Mouse (Mus musculus): ENCODE data around the gene Nod2. TPM values are rescaled to one million over a fixed set of nuclear protein-coding genes. Genes with fewer than 3 reads are reported as not detected.
A peak's percentile ranks its signal among the peaks of the same experiment; 100 is the strongest.

Nod2 gene
- polyA plus RNA-seq, 1 experiment, result 1.4 TPM

GRCm38 (mm10) chr8:88609036-88609435, 38.1 kb upstream of the Nod2 start:
- no peak overlapping the region for H3K4me3 ChIP-seq (ENCODE audit: insufficient read depth, low read depth, low read length)
- no peaks in the 10 kb centered on the region for H3K4me1 ChIP-seq (ENCODE audit: control insufficient read depth, insufficient read depth, low read length)
- no peaks in the 10 kb centered on the region for H3K36me3 ChIP-seq (ENCODE audit: control insufficient read depth, insufficient read depth, low read length)
- H3K27me3 ChIP-seq (replicated peaks; ENCODE audit: control insufficient read depth, insufficient read depth, low read length), result no peaks in the 10 kb centered on the region
- 86% methylated on average over 8 of the region's 8 CpGs for WGBS
- no peak overlapping the region for H3K27ac ChIP-seq (ENCODE audit: insufficient read depth, low read depth, low read length)
- DNase-seq, result no peak
- TF ChIP-seq POLR2A (IDR thresholded peaks at IDR 0.05; ENCODE audit: low read depth, low read length) (no peak), CTCF (conservative IDR thresholded peaks at IDR 0.05; ENCODE audit: insufficient read depth, insufficient read length, low read depth, low read length) (no peak)

- Histone ChIP-seq H3K4me3 (ENCODE audit: insufficient read depth, low read depth, low read length) (no peak overlapping the region), H3K36me3 (ENCODE audit: control insufficient read depth, insufficient read depth, low read length) (no peaks in the 10 kb centered on the region), H3K27me3 (replicated peaks; ENCODE audit: control insufficient read depth, insufficient read depth, low read length) (no peaks in the 10 kb centered on the region), H3K27ac (ENCODE audit: insufficient read depth, low read depth, low read length) (no peak overlapping the region), H3K4me1 (ENCODE audit: control insufficient read depth, insufficient read depth, low read length) (no peaks in the 10 kb centered on the region)
- DNase-seq, result no peak
- TF ChIP-seq CTCF (conservative IDR thresholded peaks at IDR 0.05; ENCODE audit: insufficient read depth, insufficient read length, low read depth, low read length) (no peak), POLR2A (IDR thresholded peaks at IDR 0.05; ENCODE audit: low read depth, low read length) (no peak)
- 66% methylated on average over 6 of the region's 6 CpGs for WGBS
These were observed 36.8 kb upstream of the Nod2 start for GRCm38 (mm10) chr8:88610271-88610670.

GRCm38 (mm10) chr8:88614981-88615380, 32.1 kb upstream of the Nod2 start:
- Histone ChIP-seq H3K27ac (ENCODE audit: insufficient read depth, low read depth, low read length) (no peak overlapping the region), H3K4me3 (ENCODE audit: insufficient read depth, low read depth, low read length) (no peak overlapping the region), H3K27me3 (replicated peaks; ENCODE audit: control insufficient read depth, insufficient read depth, low read length) (no peaks in the 10 kb centered on the region), H3K4me1 (ENCODE audit: control insufficient read depth, insufficient read depth, low read length) (no peaks in the 10 kb centered on the region), H3K36me3 (ENCODE audit: control insufficient read depth, insufficient read depth, low read length) (no peaks in the 10 kb centered on the region)
- 75% methylated on average over 5 of the region's 5 CpGs for WGBS
- no peak for DNase-seq
- TF ChIP-seq CTCF (conservative IDR thresholded peaks at IDR 0.05; ENCODE audit: insufficient read depth, insufficient read length, low read depth, low read length), result no peak
- no peak for TF ChIP-seq POLR2A (IDR thresholded peaks at IDR 0.05; ENCODE audit: low read depth, low read length)

GRCm38 (mm10) chr8:88618612-88619011, 28.5 kb upstream of the Nod2 start:
- TF ChIP-seq CTCF (conservative IDR thresholded peaks at IDR 0.05; ENCODE audit: insufficient read depth, insufficient read length, low read depth, low read length) (no peak), POLR2A (IDR thresholded peaks at IDR 0.05; ENCODE audit: low read depth, low read length) (no peak)
- no peak for DNase-seq
- WGBS, result 58% methylated on average over 5 of the region's 5 CpGs

GRCm38 (mm10) chr8:88619513-88619912, 27.6 kb upstream of the Nod2 start:
- H3K27ac ChIP-seq (ENCODE audit: insufficient read depth, low read depth, low read length), result no peak overlapping the region
- H3K36me3 ChIP-seq (ENCODE audit: control insufficient read depth, insufficient read depth, low read length), result no peaks in the 10 kb centered on the region
- no peaks in the 10 kb centered on the region for H3K4me1 ChIP-seq (ENCODE audit: control insufficient read depth, insufficient read depth, low read length)
- DNase-seq, result no peak
- TF ChIP-seq CTCF (conservative IDR thresholded peaks at IDR 0.05; ENCODE audit: insufficient read depth, insufficient read length, low read depth, low read length), result peak; percentile 38
- no peak for TF ChIP-seq POLR2A (IDR thresholded peaks at IDR 0.05; ENCODE audit: low read depth, low read length)
- 77% methylated on average over 3 of the region's 3 CpGs for WGBS
- no peaks in the 10 kb centered on the region for H3K27me3 ChIP-seq (replicated peaks; ENCODE audit: control insufficient read depth, insufficient read depth, low read length)
- no peak overlapping the region for H3K4me3 ChIP-seq (ENCODE audit: insufficient read depth, low read depth, low read length)

More at GRCm38 (mm10) chr8:88618612-88619011, 28.5 kb upstream of the Nod2 start:
- Histone ChIP-seq H3K36me3 (ENCODE audit: control insufficient read depth, insufficient read depth, low read length) (no peaks in the 10 kb centered on the region), H3K4me1 (ENCODE audit: control insufficient read depth, insufficient read depth, low read length) (no peaks in the 10 kb centered on the region), H3K27ac (ENCODE audit: insufficient read depth, low read depth, low read length) (no peak overlapping the region), H3K4me3 (ENCODE audit: insufficient read depth, low read depth, low read length) (no peak overlapping the region), H3K27me3 (replicated peaks; ENCODE audit: control insufficient read depth, insufficient read depth, low read length) (no peaks in the 10 kb centered on the region)

GRCm38 (mm10) chr8:88620931-88621330, 26.2 kb upstream of the Nod2 start:
- H3K27me3 ChIP-seq (replicated peaks; ENCODE audit: control insufficient read depth, insufficient read depth, low read length), result no peaks in the 10 kb centered on the region
- H3K36me3 ChIP-seq (ENCODE audit: control insufficient read depth, insufficient read depth, low read length), result no peaks in the 10 kb centered on the region
- DNase-seq, result no peak
- no peak overlapping the region for H3K4me3 ChIP-seq (ENCODE audit: insufficient read depth, low read depth, low read length)
- TF ChIP-seq POLR2A (IDR thresholded peaks at IDR 0.05; ENCODE audit: low read depth, low read length) (no peak), CTCF (conservative IDR thresholded peaks at IDR 0.05; ENCODE audit: insufficient read depth, insufficient read length, low read depth, low read length) (no peak)
- 53% methylated on average over 5 of the region's 5 CpGs for WGBS
- H3K27ac ChIP-seq (ENCODE audit: insufficient read depth, low read depth, low read length), result no peak overlapping the region
- H3K4me1 ChIP-seq (ENCODE audit: control insufficient read depth, insufficient read depth, low read length), result no peaks in the 10 kb centered on the region

- no peaks in the 10 kb centered on the region for H3K36me3 ChIP-seq (ENCODE audit: control insufficient read depth, insufficient read depth, low read length)
- no peaks in the 10 kb centered on the region for H3K27me3 ChIP-seq (replicated peaks; ENCODE audit: control insufficient read depth, insufficient read depth, low read length)
- no peak overlapping the region for H3K27ac ChIP-seq (ENCODE audit: insufficient read depth, low read depth, low read length)
- 1% methylated on average over 8 of the region's 8 CpGs for WGBS
- no peaks in the 10 kb centered on the region for H3K4me1 ChIP-seq (ENCODE audit: control insufficient read depth, insufficient read depth, low read length)
- TF ChIP-seq CTCF (conservative IDR thresholded peaks at IDR 0.05; ENCODE audit: insufficient read depth, insufficient read length, low read depth, low read length), result peak; percentile 94
- no peak for TF ChIP-seq POLR2A (IDR thresholded peaks at IDR 0.05; ENCODE audit: low read depth, low read length)
- peak; percentile 76 for DNase-seq
- no peak overlapping the region for H3K4me3 ChIP-seq (ENCODE audit: insufficient read depth, low read depth, low read length)
These were observed 25.7 kb upstream of the Nod2 start for GRCm38 (mm10) chr8:88621408-88621807.

Data from kidney, adult 2 months (tissue).